Mouse (Mus musculus) G1E (cell line): ENCODE data around the gene Laptm4a.

ENCODE experiments used
- CTCF ChIP-seq: IDR thresholded peaks from 2 replicates; pipeline ENCODE4 v1.5.1; 2012; ENCODE audit warnings: low read depth, low read length, inconsistent platforms, mixed read lengths
- POLR2AphosphoS5 ChIP-seq: IDR thresholded peaks from 2 replicates; pipeline ENCODE4 v1.6.1; 2012; ENCODE audit warnings: low read depth, low read length, inconsistent platforms; ENCODE audit not compliant: insufficient replicate concordance
- TAL1 ChIP-seq: conservative IDR thresholded peaks from 2 replicates; pipeline ENCODE4 v1.6.1; 2012; ENCODE audit warnings: low read depth, low read length, inconsistent platforms, mixed read lengths

GRCm38 (mm10) chr12:8954161-8954561 lies 32.7 kb downstream of the Laptm4a start:
- no peak for TF ChIP-seq CTCF
- TF ChIP-seq POLR2AphosphoS5, result no peak
- no peak for TF ChIP-seq TAL1
